Mouse (Mus musculus): ENCODE measurements around the gene Fosb.

Fosb gene

DNA sequence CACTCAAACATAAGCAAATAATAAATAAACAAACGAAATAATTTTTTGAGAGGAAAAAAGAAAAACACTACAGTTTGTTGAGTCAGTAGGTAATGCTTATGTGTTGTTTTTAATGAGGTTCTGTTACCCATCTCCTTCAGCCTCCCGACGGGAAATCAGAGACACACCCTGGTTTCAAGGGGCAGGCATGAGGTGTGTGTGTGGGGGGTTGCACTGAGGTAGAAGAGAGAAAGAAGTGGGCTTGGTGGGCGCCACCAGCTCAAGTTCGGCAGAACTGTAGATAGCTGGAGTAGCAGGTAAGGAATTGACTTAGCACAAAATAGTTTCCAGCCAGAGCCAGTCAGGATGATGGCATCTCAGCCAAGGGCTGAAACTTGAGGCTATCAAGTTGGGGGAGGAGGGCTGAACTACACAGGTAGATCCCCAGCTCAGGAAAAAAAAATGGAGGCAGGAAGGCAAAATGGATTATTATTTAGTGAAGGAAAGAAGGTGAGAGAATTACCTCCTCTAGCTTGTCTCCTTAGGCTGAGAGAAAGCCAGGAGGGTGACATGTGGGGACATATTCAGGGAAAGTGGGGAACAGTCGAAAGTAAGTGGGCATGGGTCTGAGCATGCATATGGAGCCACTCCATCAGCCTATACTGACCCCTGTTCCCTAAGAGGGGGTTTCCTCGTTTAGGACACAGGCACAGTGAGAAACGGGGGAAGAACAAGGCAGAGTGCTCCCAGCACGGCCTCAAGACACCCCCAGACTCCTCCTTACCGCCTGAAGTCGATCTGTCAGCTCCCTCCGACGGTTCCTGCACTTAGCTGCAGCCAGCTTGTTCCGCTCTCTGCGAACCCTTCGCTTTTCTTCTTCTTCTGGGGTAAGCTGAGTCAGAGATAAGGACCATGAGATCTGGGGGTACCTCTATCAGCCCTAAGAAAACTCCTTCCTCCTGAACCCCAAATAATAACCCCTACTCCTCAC is 3.8 kb downstream of the Fosb start:
- DNase-seq, result no peak

DNA sequence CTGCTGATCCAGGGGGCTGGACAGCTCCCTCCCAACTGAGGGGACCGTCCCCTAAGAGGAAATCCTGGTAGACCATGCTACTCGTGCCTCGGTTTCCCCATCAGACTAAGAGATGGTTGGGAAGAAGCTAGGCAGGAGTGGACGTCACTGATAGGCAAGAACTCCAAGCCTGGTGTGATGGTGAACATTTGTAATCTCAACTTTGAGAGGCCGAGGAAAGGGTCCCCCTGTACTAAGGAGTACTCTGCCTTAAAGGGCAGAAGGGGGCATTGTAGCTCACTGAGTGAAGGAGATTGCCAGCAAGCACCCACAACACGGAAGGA is 4.5 kb downstream of the Fosb start:
- no peak for DNase-seq

DNA sequence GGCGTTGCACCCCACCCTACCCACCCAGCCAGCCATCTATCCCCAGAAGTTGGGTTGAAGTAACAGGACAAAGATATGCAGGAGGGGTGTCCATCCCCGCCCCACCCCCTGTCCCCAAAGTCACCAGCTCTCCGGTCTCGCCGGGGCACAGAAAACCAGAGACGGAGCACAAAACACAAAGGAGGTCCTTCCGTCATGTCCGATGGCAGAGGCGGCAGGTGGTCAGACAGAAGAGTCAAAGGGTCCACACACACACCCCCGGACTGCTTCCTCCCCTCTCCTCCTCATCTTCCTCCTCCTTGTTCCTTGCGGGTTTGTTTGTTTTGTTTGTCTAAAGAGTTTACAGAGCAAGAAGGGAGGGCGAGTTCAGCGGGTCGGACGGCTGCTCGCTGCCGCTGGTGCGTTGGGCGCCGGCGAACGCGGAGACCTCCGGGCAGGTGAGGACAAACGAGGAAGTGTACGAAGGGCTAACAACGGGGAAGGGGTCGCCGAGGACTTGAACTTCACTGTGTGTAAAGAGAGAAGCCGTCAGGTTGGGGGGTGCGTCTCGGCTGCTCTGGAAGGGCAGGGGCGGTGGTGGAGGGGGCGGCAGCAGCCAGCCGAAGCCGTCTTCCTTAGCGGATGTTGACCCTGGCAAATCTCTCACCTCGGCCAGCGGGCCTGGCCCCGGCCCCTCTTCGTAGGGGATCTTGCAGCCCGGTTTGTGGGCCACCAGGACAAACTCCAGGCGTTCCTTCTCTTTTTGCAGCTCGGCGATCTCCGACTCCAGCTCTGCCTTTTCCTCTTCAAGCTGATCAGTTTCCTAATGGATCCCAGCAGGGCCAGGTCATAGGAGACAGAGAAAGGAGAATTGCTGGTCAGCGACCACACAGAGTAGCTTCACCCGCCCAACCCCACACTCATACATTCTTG is 5.1 kb downstream of the Fosb start:
- DNase-seq, result no peak

DNA sequence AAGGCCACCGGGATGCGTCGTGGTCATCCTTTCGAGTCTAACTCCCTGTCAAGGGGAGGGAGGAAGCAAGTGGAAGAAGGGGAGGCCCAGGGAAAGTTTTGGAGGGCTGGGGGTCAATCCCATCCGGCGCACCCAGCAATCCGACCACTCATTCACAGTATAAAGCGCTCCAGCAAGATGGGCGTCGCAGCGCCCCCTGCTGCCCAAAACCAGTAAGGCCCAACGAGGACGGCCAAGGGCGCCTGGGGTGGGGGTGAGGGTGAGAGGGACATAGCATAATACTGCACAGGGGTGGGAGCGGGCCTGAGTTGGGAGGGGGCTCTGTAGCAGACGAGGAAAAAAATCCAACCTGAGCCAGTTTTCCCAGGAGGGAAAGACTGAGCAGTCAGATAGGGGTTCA is 6.1 kb downstream of the Fosb start:
- DNase-seq, result peak; percentile 88 to 92

DNA sequence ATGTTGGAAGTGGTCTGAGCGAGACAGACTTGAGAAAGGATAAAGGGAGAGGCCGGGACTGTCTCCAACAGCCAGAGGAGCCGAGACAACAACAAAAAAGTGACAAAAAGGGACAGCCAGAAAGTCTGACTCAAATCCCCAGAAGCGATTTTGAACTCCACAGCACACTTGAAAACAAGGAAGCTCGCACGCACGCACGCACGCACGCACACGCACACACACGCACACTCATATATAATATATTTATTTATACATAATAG is 6.9 kb downstream of the Fosb start:
- no peak for DNase-seq

DNA sequence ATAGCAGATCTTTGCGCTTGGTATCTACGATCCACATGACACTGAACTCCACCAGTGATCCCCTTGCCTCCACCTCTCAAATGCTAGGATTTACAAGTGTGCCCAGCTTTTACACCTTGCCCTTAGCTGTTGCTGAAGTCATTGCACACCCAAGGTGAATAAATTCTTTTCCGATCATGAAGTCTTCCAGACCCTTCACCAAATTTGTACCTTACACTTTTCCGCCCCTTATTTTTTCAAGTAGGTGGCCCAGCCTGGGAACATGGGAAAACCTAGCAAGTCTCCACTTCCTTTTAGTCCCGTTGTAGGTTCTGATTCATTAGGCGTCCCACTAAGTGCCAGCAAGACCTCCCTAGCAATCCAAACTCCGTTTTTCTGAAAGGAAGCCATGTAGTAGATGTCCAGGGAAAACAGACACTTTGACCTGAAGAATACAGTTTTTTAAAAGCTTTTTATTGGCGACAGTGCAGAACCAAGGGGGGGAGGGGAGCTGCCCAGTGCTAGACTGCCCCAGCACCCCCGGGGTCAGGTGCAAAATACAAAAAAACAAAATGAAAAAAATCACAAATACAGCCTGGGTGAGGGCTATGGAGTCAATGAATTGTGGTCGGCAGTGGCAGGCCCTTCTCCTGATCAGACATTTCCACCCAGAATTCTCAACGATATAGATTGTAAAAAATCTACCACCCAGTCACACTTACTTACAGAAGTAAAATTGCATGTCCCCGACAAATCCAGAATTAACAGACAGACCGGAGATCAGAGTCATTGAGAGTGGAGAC is 7.4 kb downstream of the Fosb start:
- DNase-seq, result no peak

DNA sequence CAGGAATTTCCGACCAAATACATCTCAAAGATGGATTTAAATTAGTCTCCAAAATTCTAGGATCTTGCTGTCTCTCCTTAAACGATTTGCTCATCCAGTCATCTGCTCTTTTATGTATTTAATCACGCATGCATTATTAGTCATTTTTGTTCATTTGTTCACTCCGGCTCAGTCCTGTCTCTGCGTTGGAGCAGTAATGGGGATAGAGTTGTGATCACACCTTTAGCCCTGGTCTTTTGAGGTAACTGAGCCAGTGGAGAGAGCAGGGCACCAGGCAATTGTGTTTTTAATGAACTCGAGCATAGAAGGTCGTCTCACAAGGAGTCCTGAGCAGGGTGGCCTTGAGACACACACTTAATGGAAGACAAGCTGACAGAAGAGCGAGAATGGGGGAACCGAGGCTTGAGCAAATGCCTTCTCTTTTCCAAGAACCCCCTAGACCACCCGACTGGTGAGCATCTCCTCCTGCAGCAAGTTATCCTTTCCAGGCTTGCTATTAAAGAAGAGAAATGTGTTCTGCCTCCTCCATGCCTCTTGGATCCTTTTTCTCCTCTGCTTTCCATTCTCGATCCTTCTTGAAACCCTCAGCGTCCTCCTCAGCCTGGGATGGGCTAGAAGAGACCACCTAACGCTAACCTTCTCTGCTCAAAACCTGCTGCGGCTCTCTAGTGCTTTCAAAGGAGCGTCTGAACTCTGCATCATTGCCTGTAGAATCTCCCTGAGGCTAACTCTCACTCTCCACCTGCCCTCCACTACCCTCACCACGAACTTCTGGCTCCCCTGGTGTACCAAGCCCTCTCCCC is 8.2 kb downstream of the Fosb start:
- DNase-seq, result no peak

DNA sequence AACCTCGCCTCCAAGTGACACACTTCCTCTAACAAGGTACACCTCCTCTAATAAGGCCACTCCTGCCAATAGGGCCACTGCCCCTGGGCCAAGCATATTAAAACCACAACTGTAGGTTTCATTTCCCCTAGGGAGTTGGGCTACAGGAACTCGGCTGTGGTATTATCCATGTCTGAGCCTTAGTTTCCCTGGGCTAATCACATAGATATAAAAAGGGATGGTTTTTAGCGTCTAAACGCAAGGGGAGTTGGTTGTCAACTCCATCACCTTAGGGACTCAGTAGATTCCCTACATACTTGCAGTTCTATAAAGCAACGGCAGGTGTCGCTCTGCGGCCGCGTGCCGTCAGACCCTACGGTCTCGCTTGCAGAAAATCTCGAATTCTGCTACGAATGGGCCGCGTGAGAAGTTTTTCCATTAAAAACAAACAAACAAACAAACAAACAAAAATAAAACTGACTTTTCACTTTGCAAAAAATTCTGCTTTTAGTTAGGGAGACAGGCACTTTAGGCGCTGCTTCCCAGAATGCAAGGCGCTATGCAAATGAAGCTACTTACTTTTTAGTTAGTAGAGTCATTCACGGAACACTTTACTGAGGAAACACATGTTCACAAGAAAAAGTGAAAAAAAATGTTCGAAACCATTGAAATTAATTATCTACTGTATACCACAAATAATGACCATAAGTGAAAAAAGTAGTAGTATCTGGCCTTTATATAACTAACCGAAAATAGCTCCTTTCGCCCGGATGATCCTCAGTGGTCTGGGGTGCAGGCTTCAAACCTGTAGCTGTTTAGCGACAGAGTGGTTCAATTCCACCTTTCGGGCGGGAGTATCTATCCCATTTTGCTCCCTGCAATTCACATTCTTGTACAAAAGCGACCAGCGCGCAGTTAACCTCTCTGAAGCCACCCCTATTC is 9.1 kb downstream of the Fosb start:
- peak; percentile 93 to 95 for DNase-seq

DNA sequence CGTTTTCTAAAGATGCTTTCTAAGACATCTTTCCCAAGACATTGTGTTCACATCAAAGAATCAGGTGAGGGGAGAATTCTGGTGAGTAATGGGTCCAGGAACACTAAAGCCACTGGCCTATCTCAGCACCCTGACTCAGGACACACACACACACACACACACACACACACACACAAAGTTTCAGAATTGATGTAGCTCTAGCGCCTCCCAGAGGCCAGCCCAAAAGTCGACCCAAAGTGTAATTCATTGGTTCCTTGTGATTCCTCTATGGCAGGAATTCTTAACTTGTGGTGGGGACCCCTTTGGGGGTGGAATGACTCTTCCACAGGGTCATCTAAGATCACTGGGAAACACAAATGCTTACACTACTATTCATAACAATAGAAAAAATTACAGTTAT is 10.7 kb downstream of the Fosb start:
- DNase-seq, result peak; percentile 74 to 80

DNA sequence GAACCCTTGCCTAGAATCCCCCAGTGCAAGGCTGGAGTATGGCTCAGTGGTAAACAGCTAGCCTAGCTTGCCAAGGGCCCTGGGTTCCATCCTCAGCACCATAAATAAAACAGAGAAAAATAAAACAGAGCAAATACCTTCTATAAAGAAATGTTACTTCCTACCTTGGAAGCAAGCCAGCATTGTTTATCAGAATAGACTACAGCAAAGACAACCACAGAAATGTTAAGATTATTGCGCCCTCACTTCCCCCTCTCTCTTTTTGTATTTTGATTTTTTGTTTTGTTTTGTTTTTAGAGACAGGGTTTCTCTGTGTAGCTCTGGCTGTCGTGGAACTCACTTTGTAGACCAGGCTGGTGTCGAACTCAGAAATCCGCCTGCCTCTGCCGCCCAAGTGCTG is 12.1 kb downstream of the Fosb start:
- DNase-seq, result no peak

DNA sequence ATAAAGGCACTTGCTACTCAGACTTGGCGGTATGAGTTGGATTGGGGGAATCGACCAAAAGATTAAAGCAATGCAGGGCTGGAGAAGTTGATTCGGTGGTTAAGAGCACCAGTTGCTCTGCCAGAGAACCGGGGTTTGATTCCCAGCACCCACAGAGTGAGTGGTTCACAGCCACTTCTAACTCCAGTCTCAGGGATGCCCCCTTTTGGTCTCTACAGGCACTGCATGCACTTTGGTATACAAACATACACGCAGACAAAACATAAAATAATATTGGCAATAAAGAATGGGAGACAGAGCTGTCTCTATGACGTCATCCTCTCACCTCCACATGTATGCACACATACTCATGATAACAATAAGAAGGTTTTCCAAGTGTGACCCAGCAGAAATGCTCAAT is 12.8 kb downstream of the Fosb start:
- peak in 1 of 2 experiments; percentile 34 for DNase-seq

DNA sequence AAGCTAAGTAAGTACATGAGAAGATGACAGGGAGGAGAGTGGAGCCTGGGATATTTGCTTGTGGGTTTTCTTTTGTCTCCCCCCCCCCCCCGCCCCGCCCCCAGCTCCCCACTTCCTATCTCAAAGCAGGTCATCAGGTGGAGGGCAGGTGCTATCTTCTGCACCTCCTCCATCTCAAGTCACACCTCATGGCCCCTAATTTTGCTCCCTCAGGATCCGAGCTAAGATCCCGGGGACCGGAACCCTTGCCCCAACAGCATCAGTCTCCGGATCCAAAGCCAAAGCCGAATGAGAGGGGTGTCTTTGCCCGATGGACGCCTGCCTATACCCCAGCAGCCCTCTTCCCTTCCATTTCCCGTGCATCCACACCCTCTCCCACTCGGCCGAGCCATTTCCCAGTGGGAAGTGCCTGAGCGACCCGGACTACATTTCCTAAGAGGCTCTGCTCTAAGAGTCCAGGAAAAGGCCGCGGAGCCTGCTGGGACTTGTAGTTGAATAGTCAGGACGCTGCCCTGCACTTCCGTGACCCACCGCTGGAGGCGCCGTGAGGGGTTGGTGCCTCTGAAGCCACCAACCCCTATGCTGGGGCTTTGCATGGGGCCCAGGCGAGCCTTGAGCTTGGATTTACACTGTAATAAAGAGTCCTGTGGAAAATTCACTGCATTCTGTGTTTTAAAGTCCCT is 14.2 kb downstream of the Fosb start:
- DNase-seq, result peak; percentile 99 to 100

DNA sequence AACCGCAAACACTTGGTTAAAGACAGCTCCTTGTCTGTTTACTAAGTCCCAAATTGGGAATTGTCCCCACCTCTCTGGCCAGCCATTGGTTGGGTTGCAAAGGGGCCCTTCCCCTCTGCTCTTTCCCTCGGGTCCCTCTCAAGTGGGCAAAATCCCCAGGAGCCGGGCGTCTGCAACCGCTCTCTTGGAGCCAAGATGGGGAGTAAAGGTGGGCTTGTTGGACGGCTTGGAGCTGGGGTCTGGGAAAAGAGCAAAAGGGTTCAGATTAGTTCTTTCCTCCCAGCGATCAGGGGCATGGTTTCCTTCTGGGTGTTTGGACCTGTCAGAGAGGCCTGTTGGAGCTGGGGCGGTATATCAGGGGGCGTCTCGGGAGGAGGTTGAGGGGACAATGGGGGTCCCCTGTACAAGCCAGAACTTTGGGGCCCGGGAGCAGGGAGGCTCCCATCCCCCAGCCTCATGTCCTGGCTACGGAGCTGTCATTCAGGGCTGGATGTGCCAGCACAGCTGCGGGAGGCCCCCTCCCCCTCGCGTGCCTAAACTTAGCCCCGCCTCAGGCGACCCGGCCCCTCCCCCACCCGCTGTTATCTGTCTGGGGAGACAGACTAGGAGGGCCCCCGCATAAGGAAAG is 18.8 kb downstream of the Fosb start:
- DNase-seq, result peak; percentile 67 to 73

DNA sequence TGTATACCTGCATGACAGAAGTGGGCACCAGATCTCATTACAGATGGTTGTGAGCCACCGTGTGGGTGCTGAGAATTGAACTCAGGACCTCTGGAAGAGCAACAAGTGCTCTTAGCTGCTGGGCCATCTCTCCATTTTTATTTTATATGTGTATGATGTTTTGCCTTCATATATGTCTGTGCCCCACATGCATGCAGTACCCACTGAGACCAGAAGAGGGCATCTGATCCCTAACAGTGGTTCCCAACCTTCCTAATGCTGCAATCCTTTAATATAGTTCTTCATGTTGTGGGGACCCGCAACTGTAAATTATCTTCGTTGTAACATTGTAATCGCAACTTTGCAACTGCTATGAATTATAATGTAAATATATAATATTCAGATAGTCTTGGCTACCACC is 25.1 kb downstream of the Fosb start:
- peak; percentile 87 to 91 for DNase-seq

DNA sequence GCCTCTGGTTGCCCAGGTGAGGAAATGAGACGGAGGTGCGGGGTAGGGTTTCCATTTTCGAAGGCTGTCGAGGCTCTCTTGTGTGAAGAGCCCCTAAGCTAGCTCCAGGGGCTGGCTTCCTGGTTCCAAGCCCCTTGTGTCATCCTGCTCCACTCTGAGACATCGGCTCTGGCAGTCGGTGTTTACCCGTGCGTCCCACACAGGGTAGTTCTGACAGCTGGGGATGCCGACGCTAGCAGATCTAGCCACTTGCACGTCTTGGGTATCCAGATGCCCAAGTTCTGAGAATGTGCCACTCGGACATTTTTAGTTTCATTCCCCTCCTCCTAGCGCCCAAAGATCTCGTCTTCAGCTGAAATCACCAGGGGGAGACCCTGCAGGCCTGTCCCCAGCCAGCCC is 26.4 kb downstream of the Fosb start:
- DNase-seq, result no peak

DNA sequence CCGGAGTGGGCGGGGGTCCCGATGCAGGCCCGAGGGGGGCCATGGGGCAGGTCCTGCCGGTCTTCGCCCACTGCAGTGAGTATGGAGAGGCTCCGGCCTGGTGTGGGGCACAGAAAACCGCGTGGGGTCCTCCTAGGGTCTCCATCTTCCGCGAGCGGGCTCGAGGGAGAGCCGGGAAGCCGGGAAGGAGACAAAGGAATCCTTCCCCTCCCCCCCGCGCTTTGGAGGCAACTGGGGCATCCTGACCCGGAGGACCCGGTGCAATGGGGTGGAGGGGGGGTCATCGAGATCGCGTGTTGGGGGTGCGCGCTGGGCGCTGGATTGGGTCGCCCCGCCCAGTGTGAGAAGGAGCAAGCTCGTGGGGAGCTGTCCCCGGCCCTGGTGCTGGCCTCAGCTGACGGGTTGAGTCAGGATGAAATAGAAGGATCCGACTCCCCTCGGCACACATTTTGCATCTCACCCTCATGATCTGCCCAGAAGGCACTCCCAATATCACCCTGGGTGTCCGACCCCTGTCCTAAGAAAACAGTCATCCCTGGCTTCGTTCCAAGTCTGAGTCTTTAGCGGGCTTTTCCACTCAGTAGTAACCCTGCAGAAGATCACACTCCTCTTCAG is 27.0 kb downstream of the Fosb start:
- peak; percentile 82 to 85 for DNase-seq

DNA sequence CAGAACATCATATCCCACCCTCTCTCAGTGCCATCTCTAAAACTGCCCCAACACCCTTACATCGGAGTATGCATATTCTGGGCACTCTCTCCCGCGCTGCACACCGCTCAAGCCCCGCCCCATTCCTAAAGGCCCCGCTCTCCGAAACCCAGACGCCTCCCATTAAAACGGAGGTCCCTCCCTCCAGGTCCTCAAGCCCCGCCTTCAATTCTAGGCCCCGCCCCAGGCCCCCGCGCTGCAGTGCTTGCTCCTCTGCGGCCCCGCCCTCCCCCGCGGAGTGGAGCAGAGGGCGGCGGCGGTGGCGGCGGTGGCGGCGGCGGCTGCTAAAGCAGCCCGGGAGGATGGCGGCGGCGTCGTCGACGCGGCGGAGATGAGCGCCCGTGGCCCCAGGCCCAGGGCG is 27.5 kb downstream of the Fosb start, which contains the start of gene Rtn2:
TSS of gene Rtn2 (plus strand) at position 240 of the 400 bp plus-strand sequence.
- peak; percentile 97 to 98 for DNase-seq

DNA sequence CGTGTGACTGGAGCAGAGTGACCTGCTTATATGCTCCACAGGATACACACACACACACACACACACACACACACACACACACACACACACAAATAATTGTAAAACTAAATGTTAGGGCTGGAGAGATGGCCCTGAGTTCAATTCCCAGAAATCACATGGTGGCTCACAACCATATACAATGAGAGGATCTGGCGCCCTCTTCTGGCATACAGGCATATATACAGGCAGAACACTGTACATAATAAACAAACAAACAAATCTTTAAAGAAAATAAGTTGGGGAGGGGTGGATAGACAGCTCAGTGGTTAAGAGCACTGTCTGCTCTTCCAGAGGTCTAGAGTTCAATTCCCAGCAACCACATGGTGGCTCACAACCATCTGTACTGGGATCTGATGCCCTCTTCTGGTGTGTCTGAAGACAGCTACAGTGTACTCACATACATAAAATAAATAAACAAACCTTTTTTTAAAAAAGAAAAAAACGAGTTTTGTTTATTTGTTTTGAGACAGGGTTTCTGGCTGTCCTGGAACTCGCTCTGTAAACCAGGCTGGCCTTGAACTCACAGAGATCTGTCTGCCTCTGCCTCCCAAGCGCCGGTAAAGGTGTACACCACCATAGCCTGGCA is 28.1 kb downstream of the Fosb start:
- peak; percentile 67 to 75 for DNase-seq

DNA sequence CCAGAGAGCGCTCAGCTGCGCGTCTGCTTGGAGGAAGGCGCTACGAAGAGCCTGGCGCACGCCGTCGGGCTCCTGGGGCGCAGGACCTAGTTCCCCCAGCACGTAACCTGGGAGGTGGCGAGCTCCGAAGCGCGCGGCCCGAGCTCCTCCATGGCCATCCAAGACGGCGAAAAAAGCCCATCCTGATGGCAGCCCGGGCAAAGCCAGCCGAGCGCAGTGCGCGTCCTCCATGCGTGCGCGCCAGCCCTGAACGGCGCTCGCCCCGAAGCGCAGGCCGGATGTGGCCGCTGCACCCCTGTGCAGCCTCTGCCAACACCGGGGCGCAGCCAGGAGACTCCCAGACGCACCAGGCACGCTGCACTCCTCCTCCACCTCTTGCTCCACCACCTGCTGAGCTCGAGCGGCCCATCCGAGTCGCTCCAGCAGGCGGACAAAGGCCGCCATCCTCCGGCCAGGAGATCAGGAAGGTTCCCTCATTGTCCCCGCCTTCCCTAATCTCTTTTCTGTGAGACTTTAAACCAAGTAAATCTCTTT is 30.2 kb downstream of the Fosb start, which contains the start of gene Ppm1n:
TSS of gene Ppm1n (minus strand) at position 484 of the 534 bp plus-strand sequence.
- DNase-seq, result peak; percentile 67 to 69
